Mouse (Mus musculus) midbrain, postnatal 0 days (tissue): ENCODE results near the gene Olfm2. TPM values are rescaled to one million over a fixed set of nuclear protein-coding genes. Genes with fewer than 3 reads are reported as not detected.

Experiments used
- ATAC-seq: fragments of 200-750 bp; cut with Nextera tagmentation; 2 replicates; pipeline ENCODE4 v1.8.0; 2017; ENCODE audit warnings: moderate number of reproducible peaks, mild to moderate bottlenecking, moderate TSS enrichment, moderate library complexity; ENCODE audit not compliant: low FRiP score
- DNase-seq: peaks from one replicate; pipeline ENCODE4 v3.0.0-alpha.2; 2015; ENCODE audit warnings: low spot score
- H3K27ac ChIP-seq: fragments of 300-500 bp; sonication (generic); 2 replicates; pipeline ENCODE4 v1.5.1; 2014; ENCODE audit warnings: low read depth, mild to moderate bottlenecking, low read length, mixed read lengths
- H3K27me3 ChIP-seq: fragments of 300-500 bp; sonication (generic); 2 replicates; pipeline ENCODE4 v1.6.1; 2014; ENCODE audit warnings: low read length, control low read depth, mixed read lengths; ENCODE audit not compliant: insufficient read depth
- H3K36me3 ChIP-seq: fragments of 300-500 bp; sonication (generic); 2 replicates; pipeline ENCODE4 v1.6.1; 2014; ENCODE audit warnings: low read length, control low read depth, mixed read lengths; ENCODE audit not compliant: insufficient read depth
- H3K4me1 ChIP-seq: fragments of 300-500 bp; sonication (generic); 2 replicates; pipeline ENCODE4 v1.6.1; 2014; ENCODE audit warnings: mild to moderate bottlenecking, control low read depth, antibody characterized with exemption, low read length, mixed read lengths; ENCODE audit not compliant: insufficient read depth
- H3K4me2 ChIP-seq: fragments of 300-500 bp; sonication (generic); 2 replicates; pipeline ENCODE4 v1.6.1; 2014; ENCODE audit warnings: low read depth, mild to moderate bottlenecking, low read length, mixed read lengths; ENCODE audit not compliant: poor library complexity, severe bottlenecking
- H3K4me3 ChIP-seq: fragments of 300-500 bp; sonication (generic); 2 replicates; pipeline ENCODE4 v1.5.1; 2014; ENCODE audit warnings: low read depth, mild to moderate bottlenecking, low read length, moderate library complexity
- H3K9ac ChIP-seq: fragments of 300-500 bp; sonication (generic); replicated peaks from 2 replicates; pipeline ENCODE4 v1.6.1; 2014; ENCODE audit warnings: mild to moderate bottlenecking, low read length, moderate library complexity, mixed read lengths; ENCODE audit not compliant: poor library complexity, severe bottlenecking
- H3K9me3 ChIP-seq: fragments of 300-500 bp; sonication (generic); 2 replicates; pipeline ENCODE4 v1.6.1; 2016; ENCODE audit warnings: low read length, control low read depth
- CTCF ChIP-seq: IDR thresholded peaks from 2 replicates; pipeline ENCODE4 v1.5.1; 2016; ENCODE audit warnings: antibody characterized with exemption, mild to moderate bottlenecking
- WGBS: fragments of 180-500 bp; shearing (Covaris S2); extraction: QIAGEN DNeasy Blood & Tissue Kit; methylation state at CpG from one replicate; pipeline ENCODE4 v1.1.7; 2014; 5-methylcytosine and 5-hydroxymethylcytosine counted together
- polyA plus RNA-seq: library from polyadenylated mRNA; unstranded; fragments of >200 nt; fragmentation: Nextera tagmentation; extraction: Ambion mirVana; gene quantifications from 2 replicates; pipeline ENCODE4 v1.2.1, GENCODE M21; 2015
- total RNA-seq: library from RNA; depleted of rRNA; stranded (reverse); fragments of >200 nt; gene quantifications from 2 replicates; pipeline ENCODE4 v1.2.3, GENCODE M21; 2014

Gene Olfm2
- total and polyA plus RNA-seq, 2 experiments from 2014 or later: 245 to 342 TPM

DNA sequence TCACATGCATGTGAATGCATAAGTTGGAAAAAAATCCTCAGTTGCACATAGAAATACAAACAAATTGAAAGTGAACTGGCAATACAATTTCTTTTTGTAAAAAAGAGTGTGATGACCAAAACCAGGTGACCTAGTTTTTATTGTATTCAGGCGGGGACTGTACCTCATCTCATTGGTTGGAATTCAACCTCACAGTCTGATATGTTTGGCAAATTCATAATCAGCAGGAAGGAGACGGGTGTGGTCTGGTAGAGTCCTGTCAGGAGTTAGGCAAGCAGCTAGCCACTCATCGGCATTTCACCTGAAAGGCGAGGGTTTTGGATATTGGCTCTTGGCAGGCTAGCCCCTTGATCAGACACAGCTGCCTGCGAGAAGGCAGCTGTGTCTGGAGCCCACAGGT is 3.1 kb upstream of the Olfm2 start:
- H3K9me3 ChIP-seq: no peaks in the 10 kb centered on the region

DNA sequence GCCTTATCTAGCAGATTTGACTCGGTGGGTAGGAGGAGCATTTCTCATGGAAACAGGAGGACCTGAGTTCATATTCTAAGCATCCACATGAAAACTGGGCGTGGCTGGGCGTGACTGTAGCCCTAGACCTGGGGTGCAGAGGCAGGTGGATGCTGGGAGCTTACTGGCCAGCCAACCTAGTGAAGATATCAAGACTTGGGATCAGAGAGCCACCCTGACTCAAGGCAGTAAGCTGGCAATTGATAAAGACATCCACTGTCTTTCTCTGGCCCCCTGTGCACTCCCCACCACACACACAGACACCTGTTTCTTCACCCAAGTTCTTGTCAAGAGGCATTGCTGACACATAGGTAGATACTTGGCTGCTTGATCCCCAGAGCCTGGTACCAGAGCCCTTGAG is 2.4 kb upstream of the Olfm2 start:
- H3K4me3 ChIP-seq: no peak overlapping the region
- DNase-seq (no peak), ATAC-seq (no peak)
- H3K36me3 ChIP-seq: no peaks in the 10 kb centered on the region
- H3K4me2 ChIP-seq: no peak overlapping the region
- no peaks in the 10 kb centered on the region for H3K4me1 ChIP-seq
- no peaks in the 10 kb centered on the region for H3K9me3 ChIP-seq
- H3K27ac ChIP-seq: no peak overlapping the region
- 89% methylated on average over 3 of the region's 3 CpGs for WGBS
- TF ChIP-seq CTCF: no peak
- no peaks in the 10 kb centered on the region for H3K27me3 ChIP-seq
- no peak overlapping the region for H3K9ac ChIP-seq

More for the DNA sequence above, 3.1 kb upstream of the Olfm2 start:
- 76% methylated on average over 5 of the region's 5 CpGs for WGBS
- no peak overlapping the region for H3K4me2 ChIP-seq
- no peaks in the 10 kb centered on the region for H3K4me1 ChIP-seq
- DNase-seq (no peak), ATAC-seq (no peak)
- H3K27ac ChIP-seq: no peak overlapping the region
- no peak overlapping the region for H3K9ac ChIP-seq
- no peak overlapping the region for H3K4me3 ChIP-seq
- no peak for TF ChIP-seq CTCF
- no peaks in the 10 kb centered on the region for H3K27me3 ChIP-seq
- no peaks in the 10 kb centered on the region for H3K36me3 ChIP-seq

GRCm38 (mm10) chr9:20747682-20748081 is 1.5 kb upstream of the Olfm2 start:
- H3K36me3 ChIP-seq: no peaks in the 10 kb centered on the region
- TF ChIP-seq CTCF: no peak
- H3K4me2 ChIP-seq: no peak overlapping the region
- H3K27ac ChIP-seq: no peak overlapping the region
- no peak overlapping the region for H3K9ac ChIP-seq
- no peak for ATAC-seq
- no peaks in the 10 kb centered on the region for H3K27me3 ChIP-seq
- no peaks in the 10 kb centered on the region for H3K9me3 ChIP-seq
- no peaks in the 10 kb centered on the region for H3K4me1 ChIP-seq
- no peak for DNase-seq
- no peak overlapping the region for H3K4me3 ChIP-seq
- 14% methylated on average over 3 of the region's 3 CpGs for WGBS

- 8% methylated on average over 17 of the region's 17 CpGs for WGBS
Observed at GRCm38 (mm10) chr9:20745129-20745966, 801 bp downstream of the Olfm2 start.

DNA sequence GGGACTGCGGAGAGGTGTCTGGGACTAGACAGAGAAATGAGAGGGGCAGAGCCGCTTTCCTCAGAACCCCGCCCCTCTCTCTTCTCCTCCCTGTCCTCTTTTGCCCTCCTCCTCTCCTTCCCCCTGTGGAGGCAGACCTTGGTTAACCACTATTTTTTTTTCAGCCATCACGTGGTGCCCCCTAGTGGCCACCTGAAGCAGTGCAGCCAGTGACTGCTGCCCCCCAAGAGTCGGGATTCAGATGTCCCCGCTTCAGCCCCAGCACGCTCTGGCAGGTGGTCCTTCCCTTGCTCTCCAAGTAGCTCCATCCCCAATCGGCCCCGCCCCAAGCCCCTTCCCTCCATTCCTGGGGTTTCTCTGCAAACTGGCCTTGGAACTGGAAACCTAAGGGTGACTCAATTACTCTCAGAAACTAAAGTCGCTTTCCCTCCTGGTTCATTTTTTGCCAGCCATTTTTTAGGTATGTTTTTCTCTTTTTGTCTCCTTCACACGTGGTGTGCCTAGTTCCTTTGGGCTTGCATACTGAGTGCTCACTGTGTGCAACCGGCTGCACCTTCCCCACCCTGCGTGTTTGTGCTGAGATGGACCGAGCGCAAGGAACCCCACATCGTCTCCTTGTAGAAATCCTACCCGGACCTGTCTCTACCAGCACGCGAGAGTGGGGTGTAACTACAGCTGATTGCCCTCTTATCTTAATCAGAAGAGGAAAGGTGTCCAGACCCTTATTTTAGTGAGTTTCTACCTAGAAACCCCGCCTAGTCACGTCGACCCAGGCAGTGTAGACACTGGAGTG is 2.0 kb downstream of the Olfm2 start:
- TF ChIP-seq CTCF: peak; percentile 80
- DNase-seq (no peak), ATAC-seq (0 out of 2 replicates have a peak, but pooled peaks have one; percentile 35)
- H3K9me3 ChIP-seq: no peaks in the 10 kb centered on the region
- WGBS: 10% methylated on average over 22 of the region's 22 CpGs
- no peaks in the 10 kb centered on the region; the same call in 1 of the 2 replicates for H3K36me3 ChIP-seq
- peak overlapping the region; percentile 85 for H3K4me2 ChIP-seq
- H3K4me3 ChIP-seq: peak overlapping the region; percentile 79
- H3K27ac ChIP-seq: 0 out of 2 replicates have a peak overlapping the region, but pooled peaks have one; percentile 70
- no peaks in the 10 kb centered on the region for H3K27me3 ChIP-seq
- no peaks in the 10 kb centered on the region for H3K4me1 ChIP-seq
- peak overlapping the region; percentile 14; the same call in 1 of the 2 replicates for H3K9ac ChIP-seq

More at GRCm38 (mm10) chr9:20745129-20745966, 801 bp downstream of the Olfm2 start:
- Histone ChIP-seq H3K9me3 (no peaks in the 10 kb centered on the region), H3K4me2 (peak overlapping the region; percentile 85), H3K4me1 (no peaks in the 10 kb centered on the region), H3K36me3 (no peaks in the 10 kb centered on the region; the same call in 1 of the 2 replicates), H3K27ac (peak overlapping the region; percentile 70), H3K9ac (peak overlapping the region; percentile 85), H3K4me3 (peak overlapping the region; percentile 79), H3K27me3 (no peaks in the 10 kb centered on the region)
- TF ChIP-seq CTCF: peak; percentile 35; the same call in 1 of the 2 replicates
- ATAC-seq (peak; percentile 49), DNase-seq (peak; percentile 43)
